Mouse (Mus musculus) kidney, adult 9 months (tissue): Measurements from ENCODE around the gene Crhbp.

Source experiments
- DNase-seq: peaks from one replicate; pipeline ENCODE4 v3.0.0; 2022

Gene Crhbp

GRCm38 (mm10) chr13:95444824-95445223 lies at the start of gene Crhbp:
Crhbp (minus strand) TSS chr13:95444924.
- no peak for DNase-seq

DNA sequence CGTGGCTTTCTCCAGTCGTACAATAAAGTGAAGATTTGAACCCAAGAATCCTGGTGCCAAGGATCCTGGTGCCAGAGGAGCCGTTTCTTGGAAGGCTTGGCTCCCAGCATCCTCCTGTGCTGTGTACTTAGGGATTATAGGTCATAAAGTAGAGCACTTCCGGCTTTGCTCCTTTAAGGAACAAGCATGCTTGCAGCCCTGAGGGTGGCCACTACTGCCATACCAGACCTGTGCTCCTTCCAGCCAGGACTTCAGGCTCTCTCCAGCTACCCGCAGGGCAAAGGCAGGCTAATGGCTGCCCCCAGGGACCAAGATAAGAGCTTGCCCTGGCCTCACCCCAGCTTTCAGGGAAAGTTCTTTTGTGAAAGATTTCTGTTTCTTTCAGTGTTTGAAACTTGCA lies 48.6 kb upstream of the Crhbp start:
- no peak for DNase-seq

DNA sequence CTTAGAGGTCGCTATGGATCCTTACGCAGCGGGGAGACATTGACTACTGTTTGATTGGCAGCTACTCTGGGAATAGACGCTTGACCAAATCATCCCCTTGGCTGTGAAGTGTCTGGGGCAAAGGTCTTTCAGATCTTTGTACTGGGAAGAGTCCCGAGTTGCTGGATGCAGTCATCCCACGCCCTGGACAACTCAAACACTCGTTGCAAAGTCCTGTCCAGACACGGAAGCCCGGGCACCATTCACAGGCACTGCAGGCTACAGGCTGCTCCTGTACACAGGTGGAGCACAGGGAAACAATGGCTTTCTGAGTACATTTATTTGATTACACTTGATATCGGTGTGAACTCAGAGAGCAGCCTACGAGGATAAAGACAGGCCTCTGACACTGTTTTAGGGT lies 46.6 kb upstream of the Crhbp start:
- peak; percentile 45 for DNase-seq

GRCm38 (mm10) chr13:95484664-95485063 lies 39.9 kb upstream of the Crhbp start:
- peak; percentile 15 for DNase-seq

- DNase-seq: peak; percentile 84
Measured at GRCm38 (mm10) chr13:95481428-95481827, 36.7 kb upstream of the Crhbp start.

GRCm38 (mm10) chr13:95478671-95479413 lies 34.1 kb upstream of the Crhbp start, which contains the start of gene S100z:
S100z (minus strand) TSS chr13:95478721.
- DNase-seq: no peak

GRCm38 (mm10) chr13:95477173-95477572 lies 32.4 kb upstream of the Crhbp start:
- no peak for DNase-seq

DNA sequence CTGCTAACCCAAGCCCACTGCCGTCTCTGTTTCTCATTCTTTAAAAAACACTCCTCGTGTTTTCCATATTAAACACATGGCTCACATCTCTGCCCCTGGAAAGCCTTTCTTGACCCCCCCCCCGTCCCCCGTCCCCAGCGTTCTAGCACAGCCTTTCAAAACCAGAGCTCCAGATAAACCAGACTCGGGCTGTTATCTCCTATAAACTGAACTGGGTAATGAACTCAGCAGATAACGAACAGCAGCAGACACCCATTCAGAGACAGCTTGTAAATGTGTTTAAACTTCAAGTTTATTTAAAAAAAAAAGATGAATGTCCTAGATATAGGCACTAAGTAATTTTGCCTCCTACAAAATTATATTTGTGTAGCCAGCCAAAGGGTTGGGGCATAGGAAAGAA lies 30.4 kb upstream of the Crhbp start:
- no peak for DNase-seq

DNA sequence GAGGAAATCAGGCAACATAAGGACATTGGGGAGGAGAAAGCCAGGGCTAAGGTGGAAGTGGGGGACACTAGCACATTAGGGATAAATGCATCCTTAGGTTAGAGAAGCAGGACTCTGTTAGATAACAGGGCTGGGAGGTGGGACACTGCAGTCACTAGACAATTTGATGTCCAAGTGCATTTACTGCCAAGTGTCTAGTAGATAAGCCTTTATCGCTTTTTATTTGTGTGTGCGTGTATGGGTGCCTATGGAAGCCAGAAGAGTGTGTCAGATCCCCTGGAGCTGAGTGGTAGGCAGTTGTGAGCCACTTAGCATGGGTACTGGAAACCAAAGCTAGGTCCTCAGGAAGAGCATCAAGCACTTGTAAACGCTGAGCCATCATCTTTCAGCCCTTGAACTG lies 29.6 kb upstream of the Crhbp start:
- no peak for DNase-seq

DNA sequence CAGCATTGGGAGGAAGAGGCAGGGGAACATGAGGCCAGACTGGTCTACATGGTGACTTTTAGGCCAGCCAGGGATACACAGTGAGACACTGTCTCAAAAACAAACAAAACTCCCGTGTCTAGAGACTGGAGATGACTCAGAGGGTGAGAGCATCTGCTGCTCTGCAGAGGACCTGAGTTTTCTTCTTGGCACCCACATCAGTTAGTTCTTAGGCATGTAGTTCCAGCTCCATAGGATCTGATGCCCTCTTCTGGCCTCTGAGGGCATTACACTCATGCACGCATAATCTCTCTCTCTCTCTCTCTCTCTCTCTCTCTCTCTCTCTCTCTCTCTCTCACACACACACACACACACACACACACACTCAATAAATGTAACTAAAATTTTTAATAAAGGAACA lies 26.2 kb upstream of the Crhbp start:
- DNase-seq: no peak

DNA sequence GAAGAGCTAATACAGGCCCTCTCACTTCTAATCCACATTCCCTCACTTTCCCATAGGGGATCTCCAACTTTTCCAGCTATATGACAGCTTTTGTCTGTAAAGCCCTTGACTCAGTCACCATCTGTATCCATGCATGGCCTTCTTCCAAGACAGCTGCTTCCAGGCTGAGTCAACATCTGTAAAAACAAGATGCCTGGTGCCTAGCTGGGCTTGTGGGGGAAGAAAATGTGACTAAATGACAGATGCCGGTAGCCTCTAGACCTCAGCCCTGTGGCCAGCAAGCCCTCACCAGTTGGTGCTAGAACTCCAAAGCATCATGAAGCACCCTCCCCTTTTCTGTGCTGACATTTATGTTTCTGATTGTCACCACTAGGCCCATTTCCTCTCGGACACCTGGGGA lies 6.8 kb upstream of the Crhbp start:
- DNase-seq: no peak

DNA sequence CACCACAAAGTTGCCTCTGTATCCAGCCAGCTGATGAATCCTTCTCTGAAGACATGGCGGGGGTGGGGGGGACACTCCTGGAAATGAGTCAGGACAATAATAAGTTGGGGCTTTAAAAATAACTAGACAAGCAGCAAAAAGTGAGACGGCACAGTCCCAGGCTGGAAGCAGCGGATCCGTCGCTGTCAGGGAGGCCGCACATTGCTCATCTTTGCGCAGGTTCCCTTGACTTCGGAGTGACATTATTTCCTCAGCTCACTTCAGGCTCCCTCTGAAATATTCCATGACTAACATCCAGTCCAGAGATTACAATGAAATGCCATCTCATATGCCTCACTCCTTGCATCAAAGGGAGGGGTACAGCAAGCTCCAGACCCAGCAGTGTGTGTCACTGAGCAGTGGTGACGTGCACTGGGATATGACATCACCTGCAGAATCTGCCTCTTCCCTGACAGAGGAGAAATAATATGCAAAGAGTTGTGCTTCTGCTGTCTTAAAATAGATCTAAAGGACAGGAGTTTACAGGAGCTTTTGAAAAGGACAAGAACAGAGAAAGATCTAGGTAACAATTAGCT lies 6.0 kb upstream of the Crhbp start:
- no peak for DNase-seq

DNA sequence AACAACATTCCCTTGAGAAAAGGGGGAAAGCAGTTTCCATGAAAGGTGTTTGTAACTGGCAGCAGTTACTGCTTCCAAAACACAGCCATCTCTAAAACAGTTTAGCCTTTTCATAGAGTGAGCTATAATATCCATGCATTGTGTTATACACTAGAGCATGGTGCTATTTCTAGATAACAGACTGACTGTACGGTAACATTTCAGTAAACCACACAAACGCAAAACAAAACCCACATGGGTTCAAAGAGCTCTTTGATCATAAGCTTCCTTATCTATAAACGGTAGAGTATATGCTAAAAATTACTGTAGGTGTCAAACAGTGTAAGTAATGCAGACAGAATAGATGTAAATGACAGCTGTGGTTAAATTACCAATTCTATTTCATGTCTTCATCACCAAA lies 5.0 kb upstream of the Crhbp start:
- no peak for DNase-seq

- DNase-seq: no peak
Measured at GRCm38 (mm10) chr13:95444291-95444690, 433 bp downstream of the Crhbp start.

DNA sequence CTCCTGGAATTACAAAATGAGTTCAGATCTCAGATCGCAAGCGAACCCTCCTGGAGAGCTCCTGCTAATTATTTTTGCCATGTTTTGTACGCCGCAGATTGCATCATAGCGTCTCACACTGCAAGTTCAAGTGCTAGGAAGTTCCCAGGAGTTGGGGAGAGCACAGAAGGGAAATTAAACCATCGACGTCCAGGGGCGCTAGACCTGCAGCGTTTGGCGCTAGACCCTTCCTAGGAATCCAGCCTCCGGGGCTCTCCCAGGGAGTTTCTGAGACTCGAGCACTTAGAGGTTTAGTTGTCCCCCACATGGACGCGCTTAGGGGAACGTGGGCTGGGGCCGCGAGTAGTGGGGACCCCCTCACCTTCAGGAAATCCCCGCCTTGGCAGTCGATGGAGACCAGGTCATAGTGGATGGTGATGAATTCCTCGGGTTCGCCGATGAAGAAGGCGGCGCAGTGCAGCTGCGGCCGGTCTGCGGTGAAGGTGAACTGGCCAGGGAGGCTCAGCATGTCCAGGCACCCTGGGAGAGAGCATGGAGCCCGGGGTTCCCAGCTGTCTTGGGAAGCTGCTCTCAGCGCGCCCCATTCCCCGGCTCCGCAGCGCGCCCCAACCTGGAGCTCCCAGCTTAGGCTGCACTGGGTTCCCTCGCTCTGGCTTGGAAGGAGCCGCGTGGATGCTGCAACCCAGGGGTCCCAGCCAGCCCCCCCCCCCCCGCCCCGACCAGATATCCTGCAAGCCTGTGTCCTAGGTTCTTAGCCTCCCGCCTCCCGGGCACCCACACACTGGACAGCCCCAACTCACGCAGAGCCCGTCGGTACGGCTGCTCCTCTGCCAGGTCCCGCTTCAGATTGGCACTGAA lies 1.1 kb downstream of the Crhbp start:
- DNase-seq: no peak

- DNase-seq: peak; percentile 55
Measured at GRCm38 (mm10) chr13:95442901-95443300, 1.8 kb downstream of the Crhbp start.

GRCm38 (mm10) chr13:95439569-95439968 lies 5.2 kb downstream of the Crhbp start:
- no peak for DNase-seq

DNA sequence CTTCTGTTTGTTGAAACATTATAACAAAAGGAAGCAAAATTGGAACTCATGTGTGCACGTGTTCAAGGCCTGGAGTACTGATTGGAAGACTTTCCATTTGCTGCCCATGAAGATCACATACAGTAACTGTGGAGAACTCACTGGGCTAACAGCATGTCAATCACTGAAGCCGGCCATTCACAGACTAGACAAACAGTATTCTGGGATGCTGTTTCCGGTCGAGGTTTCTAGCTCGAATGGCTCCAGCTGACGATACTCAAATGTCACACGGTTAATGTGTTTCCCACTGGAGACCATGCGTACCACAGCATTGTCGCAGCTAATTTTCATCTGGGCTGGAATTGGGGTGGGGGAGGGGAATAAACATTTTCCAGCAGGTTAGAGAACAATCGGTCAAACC lies 13.0 kb downstream of the Crhbp start:
- no peak for DNase-seq

DNA sequence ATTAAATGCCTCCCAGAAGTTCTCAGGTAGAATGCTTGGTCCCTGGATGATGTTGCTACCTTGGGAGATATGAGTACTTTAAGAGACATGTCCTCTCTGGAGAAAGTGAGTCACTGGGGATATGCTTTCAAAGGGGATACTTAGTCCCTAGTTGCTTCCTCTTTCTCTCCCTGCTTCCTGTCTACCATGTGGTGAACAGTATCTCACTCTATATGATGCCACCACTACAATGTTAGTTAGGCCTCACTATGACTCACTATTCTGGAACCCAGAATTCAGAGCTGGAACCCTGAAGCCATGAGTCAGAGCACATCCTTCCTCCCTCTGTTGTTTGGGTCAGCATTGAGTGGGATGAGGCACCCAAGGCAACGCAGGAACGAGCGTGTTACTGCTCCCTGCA lies 17.2 kb downstream of the Crhbp start:
- DNase-seq: no peak

GRCm38 (mm10) chr13:95426421-95426820 lies 18.3 kb downstream of the Crhbp start:
- DNase-seq: no peak

- DNase-seq: no peak
Measured at GRCm38 (mm10) chr13:95425484-95425883, 19.2 kb downstream of the Crhbp start.

- DNase-seq: no peak
Measured at GRCm38 (mm10) chr13:95424932-95425331, 19.8 kb downstream of the Crhbp start.

GRCm38 (mm10) chr13:95419204-95419749 lies 25.4 kb downstream of the Crhbp start:
- no peak for DNase-seq
